Mouse (Mus musculus) CH12.LX (cell line): Measurements from ENCODE around the gene Fbf1. TPM values are rescaled to one million over a fixed set of nuclear protein-coding genes. Genes with fewer than 3 reads are reported as not detected.

Experiments used
- DNase-seq: peaks from one replicate; pipeline ENCODE4 v3.0.0-alpha.2; 2013; ENCODE audit errors: extremely low read depth
- H3K27ac ChIP-seq: 2 replicates; pipeline ENCODE4 v1.5.1; 2012; ENCODE audit warnings: low read depth, mild to moderate bottlenecking, control low read depth, moderate library complexity; ENCODE audit not compliant: insufficient read depth
- H3K27me3 ChIP-seq: replicated peaks from 2 replicates; pipeline ENCODE3; 2012; ENCODE audit warnings: inconsistent platforms
- H3K36me3 ChIP-seq, 2 experiments: replicated peaks in 1 of 2; 2 replicates each; pipeline versions ENCODE3 to v1.6.1; 2012; ENCODE audit warnings: inconsistent platforms in 1 of 2, low read length in 1 of 2, mild to moderate bottlenecking in 1 of 2, mixed read lengths in 1 of 2, moderate library complexity in 1 of 2; ENCODE audit not compliant: control insufficient read depth in 1 of 2, insufficient read depth in 1 of 2
- H3K4me1 ChIP-seq, 2 experiments: 2 replicates each; pipeline ENCODE4 v1.6.1; 2012; ENCODE audit warnings: inconsistent platforms in 1 of 2, moderate library complexity in 1 of 2; ENCODE audit not compliant: insufficient read depth in 2 of 2, control insufficient read depth in 1 of 2
- H3K4me2 ChIP-seq: 2 replicates; pipeline ENCODE4 v1.6.1; 2012; ENCODE audit warnings: low read depth, mild to moderate bottlenecking, control low read depth; ENCODE audit not compliant: poor library complexity, insufficient read depth, severe bottlenecking
- H3K4me3 ChIP-seq, 3 experiments: fragments of 150-350 bp in 1 of 3; sonication (generic) in 1 of 3; replicated peaks in 1 of 3; 2 replicates each; pipeline versions ENCODE3 to v1.5.1; 2011 to 2012; ENCODE audit warnings: low read depth in 2 of 3, low read length in 2 of 3, mild to moderate bottlenecking in 2 of 3, moderate library complexity in 2 of 3, control low read depth in 1 of 3, improper control_type of control experiment in 1 of 3, inconsistent platforms in 1 of 3, mixed read lengths in 1 of 3; ENCODE audit not compliant: poor library complexity in 1 of 3
- H3K79me2 ChIP-seq: replicated peaks from 2 replicates; pipeline ENCODE4 v1.6.1; 2012; ENCODE audit warnings: mild to moderate bottlenecking, moderate library complexity; ENCODE audit not compliant: control insufficient read depth, poor library complexity, insufficient read depth, severe bottlenecking; ENCODE audit errors: extremely low read depth
- H3K9ac ChIP-seq: 2 replicates; pipeline ENCODE4 v1.6.1; 2012; ENCODE audit warnings: low read depth, mild to moderate bottlenecking, control low read depth, moderate library complexity; ENCODE audit not compliant: insufficient read depth
- H3K9me3 ChIP-seq: replicated peaks from 2 replicates; pipeline ENCODE3; 2012; ENCODE audit warnings: low read length, inconsistent platforms, mixed read lengths
- CHD1 ChIP-seq: IDR thresholded peaks from 2 replicates; pipeline ENCODE4 v1.6.1; 2012; ENCODE audit warnings: low read depth, low read length, improper control_type of control experiment, inconsistent platforms
- CTCF ChIP-seq, 2 experiments: IDR thresholded peaks in 1 of 2; conservative IDR thresholded peaks in 1 of 2; 2 replicates each; pipeline ENCODE4 v1.5.1; 2011 to 2012; ENCODE audit warnings: low read depth in 2 of 2, low read length in 2 of 2, improper control_type of control experiment in 1 of 2, inconsistent platforms in 1 of 2, mild to moderate bottlenecking in 1 of 2, moderate library complexity in 1 of 2
- E2F4 ChIP-seq: IDR thresholded peaks from 2 replicates; pipeline ENCODE4 v1.6.1; 2011; ENCODE audit warnings: low read depth, low read length, improper control_type of control experiment; ENCODE audit not compliant: insufficient replicate concordance
- ELF1 ChIP-seq: IDR thresholded peaks from 2 replicates; pipeline ENCODE4 v1.6.1; 2014; ENCODE audit warnings: low read depth, mild to moderate bottlenecking, inconsistent platforms, low read length, improper control_type of control experiment
- EP300 ChIP-seq: IDR thresholded peaks from 2 replicates; pipeline ENCODE4 v1.6.1; 2011; ENCODE audit warnings: low read length, improper control_type of control experiment
- GABPA ChIP-seq: IDR thresholded peaks from 2 replicates; pipeline ENCODE4 v1.6.1; 2012; ENCODE audit warnings: low read depth, low read length, improper control_type of control experiment, inconsistent platforms; ENCODE audit not compliant: insufficient replicate concordance
- HCFC1 ChIP-seq: IDR thresholded peaks from 2 replicates; pipeline ENCODE4 v1.6.1; 2012; ENCODE audit warnings: low read depth, mild to moderate bottlenecking, inconsistent platforms, low read length, improper control_type of control experiment
- JUN ChIP-seq: IDR thresholded peaks from 2 replicates; pipeline ENCODE4 v1.6.1; 2011; ENCODE audit warnings: low read depth, mild to moderate bottlenecking, low read length, improper control_type of control experiment, moderate library complexity; ENCODE audit not compliant: insufficient read depth
- JUND ChIP-seq: conservative IDR thresholded peaks from 2 replicates; pipeline ENCODE4 v1.6.1; 2011; ENCODE audit warnings: low read depth, low read length, improper control_type of control experiment
- KAT2A ChIP-seq: IDR thresholded peaks from 2 replicates; pipeline ENCODE4 v1.6.1; 2012; ENCODE audit warnings: low read length, improper control_type of control experiment, inconsistent platforms; ENCODE audit not compliant: insufficient replicate concordance
- MAFK ChIP-seq: IDR thresholded peaks from 2 replicates; pipeline ENCODE4 v1.6.1; 2011; ENCODE audit warnings: low read length, improper control_type of control experiment; ENCODE audit not compliant: insufficient replicate concordance
- MAX ChIP-seq: IDR thresholded peaks from 2 replicates; pipeline ENCODE4 v1.6.1; 2011; ENCODE audit warnings: low read length, improper control_type of control experiment
- MAZ ChIP-seq: IDR thresholded peaks from 2 replicates; pipeline ENCODE4 v1.6.1; 2012; ENCODE audit warnings: low read depth, mild to moderate bottlenecking, inconsistent platforms, low read length, improper control_type of control experiment, moderate library complexity
- MYC ChIP-seq: IDR thresholded peaks from 2 replicates; pipeline ENCODE4 v1.6.1; 2011; ENCODE audit warnings: low read depth, mild to moderate bottlenecking, improper control_type of control experiment, low read length
- NRF1 ChIP-seq: IDR thresholded peaks from 2 replicates; pipeline ENCODE4 v1.6.1; 2014; ENCODE audit warnings: low read depth, mild to moderate bottlenecking, inconsistent platforms, low read length, improper control_type of control experiment, moderate library complexity
- POLR2A ChIP-seq: IDR thresholded peaks from 2 replicates; pipeline ENCODE4 v1.6.1; 2011; ENCODE audit warnings: low read depth, mild to moderate bottlenecking, improper control_type of control experiment, low read length
- RCOR1 ChIP-seq: conservative IDR thresholded peaks from 2 replicates; pipeline ENCODE4 v1.6.1; 2012; ENCODE audit warnings: low read depth, mild to moderate bottlenecking, inconsistent platforms, low read length, improper control_type of control experiment
- SIN3A ChIP-seq: IDR thresholded peaks from 2 replicates; pipeline ENCODE4 v1.6.1; 2012; ENCODE audit warnings: low read length, improper control_type of control experiment, inconsistent platforms
- SMC3 ChIP-seq: IDR thresholded peaks from 2 replicates; pipeline ENCODE4 v1.6.1; 2011; ENCODE audit warnings: low read depth, low read length, improper control_type of control experiment
- TBP ChIP-seq: conservative IDR thresholded peaks from 2 replicates; pipeline ENCODE4 v1.6.1; 2011; ENCODE audit warnings: low read depth, low read length, improper control_type of control experiment
- TCF12 ChIP-seq: IDR thresholded peaks from 2 replicates; pipeline ENCODE4 v1.6.1; 2014; ENCODE audit warnings: low read depth, mild to moderate bottlenecking, inconsistent platforms, low read length, improper control_type of control experiment
- UBTF ChIP-seq: IDR thresholded peaks from 2 replicates; pipeline ENCODE4 v1.6.1; 2012; ENCODE audit warnings: low read depth, mild to moderate bottlenecking, inconsistent platforms, low read length, improper control_type of control experiment, moderate library complexity
- USF1 ChIP-seq: IDR thresholded peaks from 2 replicates; pipeline ENCODE4 v1.6.1; 2014; ENCODE audit warnings: low read depth, mild to moderate bottlenecking, inconsistent platforms, low read length, improper control_type of control experiment
- USF2 ChIP-seq: conservative IDR thresholded peaks from 2 replicates; pipeline ENCODE4 v1.6.1; 2011; ENCODE audit warnings: low read depth, low read length, improper control_type of control experiment
- ZKSCAN1 ChIP-seq: IDR thresholded peaks from 2 replicates; pipeline ENCODE4 v1.6.1; 2012; ENCODE audit warnings: low read depth, inconsistent platforms, low read length, improper control_type of control experiment, borderline replicate concordance
- ZMIZ1 ChIP-seq: IDR thresholded peaks from 2 replicates; pipeline ENCODE4 v1.6.1; 2012; ENCODE audit warnings: low read depth, mild to moderate bottlenecking, inconsistent platforms, low read length, improper control_type of control experiment
- ZNF384 ChIP-seq: IDR thresholded peaks from 2 replicates; pipeline ENCODE4 v1.6.1; 2012; ENCODE audit warnings: low read depth, low read length, improper control_type of control experiment, inconsistent platforms
- dilution Hi-C: fragments of 300-500 bp; cut with MboI; formaldehyde crosslinking; loops from 2 replicates; pipeline ENCODE4 v1.14.3; 2020; ENCODE audit warnings: low sequenced_read_pairs; ENCODE audit not compliant: extremely low pct_unique_long_range_greater_than_20kb, extremely low pct_ligation_motif_present
- in situ Hi-C: fragments of 300-500 bp; cut with MboI; formaldehyde crosslinking; loops from 3 replicates; pipeline ENCODE4 v1.14.3; 2019; ENCODE audit warnings: low sequenced_read_pairs, low pct_ligation_motif_present, low pct_unique_long_range_greater_than_20kb, mixed read lengths
- polyA plus RNA-seq: library from polyadenylated mRNA; unstranded; fragments of >175 nt; gene quantifications from 2 replicates; pipeline ENCODE4 v1.2.1, GENCODE M21; 2012; ENCODE audit warnings: low read depth; ENCODE audit not compliant: insufficient read length
- total RNA-seq, 2 experiments: library from RNA; depleted of rRNA; stranded (reverse); fragments of 300-350 nt in 1 of 2; fragments of >200 nt in 1 of 2; gene quantifications; 2 replicates each; pipeline ENCODE4 v1.2.3; 2012 to 2014

The Fbf1 gene
- total and polyA plus RNA-seq, 3 experiments, result 23.9 to 44.8 (median 39.0) TPM

GRCm38 (mm10) chr11:116131349-116132170 is 36.4 kb downstream of the Fbf1 start:
- peaks cover 10 to 24% of the 10 kb centered on the region in 2 experiments for H3K4me1 ChIP-seq
- peak overlapping the region; percentile 25 for H3K9ac ChIP-seq
- no peak for DNase-seq
- H3K4me3 ChIP-seq, result peak overlapping the region in 2 of 3 experiments; percentile 49 to 61
- H3K79me2 ChIP-seq, result peaks cover 4% of the 10 kb centered on the region
- in situ Hi-C loops (loop anchor here (5.0 kb wide), 1 partner anchor 44 kb away; the partner anchor contains the start of gene Wbp2), dilution Hi-C loops (no loop called here)
- H3K36me3 ChIP-seq, result peaks cover 43 to 71% of the 10 kb centered on the region in 2 experiments
- peak overlapping the region; percentile 19; the same call in 1 of the 2 replicates for H3K4me2 ChIP-seq
- H3K27ac ChIP-seq, result no peak overlapping the region
- H3K9me3 ChIP-seq, result no peaks in the 10 kb centered on the region
- no peaks in the 10 kb centered on the region for H3K27me3 ChIP-seq
- TF ChIP-seq RCOR1 (no peak), HCFC1 (no peak), NRF1 (no peak), CTCF (conservative IDR thresholded peaks at IDR 0.05 in 1 of 2, IDR thresholded peaks at IDR 0.05 in 1 of 2; ENCODE audit: low read depth in 2 of 2, low read length in 2 of 2) (no peak), ELF1 (no peak), KAT2A (no peak), EP300 (no peak), ZKSCAN1 (no peak), POLR2A (no peak), ZMIZ1 (no peak), SMC3 (no peak), MAX (no peak), TCF12 (no peak), CHD1 (no peak), GABPA (no peak)

GRCm38 (mm10) chr11:116130488-116131205 is 37.3 kb downstream of the Fbf1 start, which contains the start of gene Trim65:
Trim65 (minus strand) TSS chr11:116131128.
- peak; percentile 53 for DNase-seq
- Histone ChIP-seq H3K36me3 (peaks cover 43 to 71% of the 10 kb centered on the region in 2 experiments), H3K27ac (peak within 1 kb of the TSS; percentile 33)
- peak; percentile 96 for TF ChIP-seq MAX
- no peak for TF ChIP-seq TBP
- no peak for TF ChIP-seq KAT2A
- TF ChIP-seq SMC3, result peak; percentile 67
- no peak; the same call in 1 of the 2 replicates for TF ChIP-seq USF2
- TF ChIP-seq MAFK, result no peak
- TF ChIP-seq USF1, result no peak
- TF ChIP-seq E2F4, result no peak
- TF ChIP-seq NRF1, result peak; percentile 51
- TF ChIP-seq SIN3A, result peak; percentile 32; the same call in 1 of the 2 replicates
- TF ChIP-seq HCFC1, result peak; percentile 49
- TF ChIP-seq MAZ, result peak; percentile 79; the same call in 1 of the 2 replicates
- TF ChIP-seq ZMIZ1, result no peak; the same call in 1 of the 2 replicates
- peak; percentile 92 for TF ChIP-seq MYC
- TF ChIP-seq TCF12, result peak; percentile 50; the same call in 1 of the 2 replicates
- TF ChIP-seq ZNF384, result no peak
- TF ChIP-seq UBTF, result 0 out of 2 replicates have a peak, but pooled peaks have one; percentile 50
- TF ChIP-seq JUN, result no peak
- TF ChIP-seq CHD1, result 0 out of 2 replicates have a peak, but pooled peaks have one; percentile 44
- no peak for TF ChIP-seq JUND

More at GRCm38 (mm10) chr11:116130488-116131205, 37.3 kb downstream of the Fbf1 start, which contains the start of gene Trim65:
- H3K9ac ChIP-seq, result peak within 1 kb of the TSS; percentile 25
- H3K79me2 ChIP-seq, result no peaks in the 10 kb centered on the region
- peak within 1 kb of the TSS; percentile 49 to 61 (median 53) for H3K4me3 ChIP-seq
- peaks cover 6 to 16% of the 10 kb centered on the region in 2 experiments for H3K4me1 ChIP-seq
- in situ Hi-C loops (loop anchor here (5.0 kb wide), 1 partner anchor 43 kb away; the partner anchor contains the start of gene Wbp2), dilution Hi-C loops (no loop called here)
- H3K4me2 ChIP-seq, result peak within 1 kb of the TSS; percentile 31
- H3K9me3 ChIP-seq, result peaks cover 4% of the 10 kb centered on the region
- no peaks in the 10 kb centered on the region for H3K27me3 ChIP-seq
